Mouse (Mus musculus) ES-E14 (cell line): Measurements from ENCODE around the gene Cul4a.

Source experiments
- CHD2 ChIP-seq: IDR thresholded peaks from 2 replicates; pipeline ENCODE4 v1.6.1; 2014; ENCODE audit warnings: mild to moderate bottlenecking, low read depth, low read length, inconsistent platforms
- HCFC1 ChIP-seq: IDR thresholded peaks from 2 replicates; pipeline ENCODE4 v1.6.1; 2012; ENCODE audit warnings: low read length, inconsistent platforms, borderline replicate concordance; ENCODE audit not compliant: insufficient read depth
- ZC3H11A ChIP-seq: IDR thresholded peaks from 2 replicates; pipeline ENCODE4 v1.6.1; 2012; ENCODE audit warnings: low read depth, mild to moderate bottlenecking, inconsistent platforms, low read length, borderline replicate concordance

- TF ChIP-seq CHD2 (no peak), ZC3H11A (no peak), HCFC1 (no peak)
Measured at GRCm38 (mm10) chr8:13073255-13073654, 32.2 kb upstream of the Cul4a start.
